Mouse (Mus musculus): ENCODE measurements at regions not wholly inside any gene's neighbourhood (a gene's known extent, or its start where the extent isn't known, plus 50 kb on each side); places are given as distances from the start of the nearest gene placed in this dataset.

DNA sequence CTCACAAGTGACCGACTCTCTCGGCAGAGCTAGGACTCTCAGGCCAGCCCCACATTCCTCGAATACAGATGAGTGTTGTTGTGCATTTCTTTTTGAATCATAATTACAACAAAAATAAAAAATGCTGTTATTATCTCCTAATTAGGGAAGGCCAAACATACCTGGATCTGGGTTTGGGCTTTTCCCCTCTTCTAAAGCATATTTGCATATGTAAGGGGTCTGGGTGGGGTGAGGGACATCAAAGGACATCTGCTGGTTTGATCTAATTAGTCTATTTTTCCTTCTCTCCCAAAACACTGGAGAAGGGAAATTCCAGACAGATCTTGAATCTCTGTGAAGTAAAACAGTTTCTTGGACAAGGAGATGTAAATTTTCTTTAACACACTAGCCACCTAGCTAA, 85.3 kb downstream of the Tfap2a start:
- ATAC-seq (ENCODE audit: low FRiP score, low read depth) = no peak
- Histone ChIP-seq H3K4me3 (no peak overlapping the region), H3K4me2 (replicated peaks) (no peak overlapping the region), H3K9ac (no peak overlapping the region), H3K36me3 (no peaks in the 10 kb centered on the region), H3K9me3 (no peaks in the 10 kb centered on the region), H3K4me1 (peaks cover 9% of the 10 kb centered on the region), H3K27me3 (peaks cover 38% of the 10 kb centered on the region), H3K27ac (no peak overlapping the region)
- 63% methylated on average over 3 of the region's 3 CpGs for WGBS

DNA sequence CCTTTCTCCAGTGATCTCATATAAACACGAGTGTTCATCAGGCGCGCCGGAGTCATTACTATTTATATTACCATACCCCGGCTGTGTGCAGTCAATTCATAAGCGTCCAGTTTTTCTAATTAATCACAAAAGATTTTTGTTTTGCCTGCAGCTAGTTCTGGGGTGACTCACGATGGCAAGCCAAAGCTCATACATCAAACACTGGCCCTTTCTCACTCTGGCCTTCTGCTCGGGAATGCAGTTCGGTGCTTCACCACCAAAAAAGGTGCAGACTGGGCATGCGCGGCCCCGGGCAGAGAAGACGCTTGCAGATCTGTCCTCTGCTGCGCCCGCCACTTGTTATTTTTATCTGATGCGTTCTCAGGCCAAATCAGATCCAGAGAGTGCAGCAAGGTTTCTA, 87.1 kb downstream of the Tfap2a start:
- ATAC-seq (ENCODE audit: low FRiP score, low read depth) = no peak
- H3K9ac ChIP-seq = no peak overlapping the region
- H3K4me2 ChIP-seq (replicated peaks) = peak overlapping the region; percentile 32

DNA sequence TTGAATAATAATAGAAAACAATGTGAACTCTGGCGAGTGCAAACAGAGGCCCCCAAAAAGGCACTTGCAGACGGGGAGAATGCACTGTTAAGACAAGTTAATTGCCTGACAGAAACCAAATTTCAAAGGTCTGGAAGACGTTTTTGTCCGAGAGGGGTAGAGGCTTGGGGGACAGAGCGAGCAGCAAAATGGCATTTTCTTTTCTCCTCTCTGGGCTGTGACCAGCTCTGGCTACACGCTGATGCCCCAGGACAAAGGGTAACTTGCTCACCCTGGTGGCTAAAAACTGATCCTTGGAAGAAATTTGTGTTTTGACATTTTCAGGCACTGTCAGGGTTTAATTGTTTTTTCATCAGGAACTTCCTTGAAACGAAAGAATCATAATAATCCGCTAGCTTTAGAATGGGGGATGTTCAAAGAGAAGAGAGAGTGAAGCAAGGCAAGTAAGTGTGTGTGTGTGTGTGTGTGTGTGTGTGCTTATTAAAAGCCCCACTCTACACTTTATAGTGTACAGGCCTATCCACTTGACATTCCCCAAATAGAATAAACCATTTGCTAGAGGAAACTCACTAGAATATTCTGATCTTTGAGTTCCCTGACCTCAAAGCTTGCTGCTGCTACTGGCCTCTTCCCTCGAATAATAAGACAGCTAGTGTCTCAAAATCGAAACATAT, 88.0 kb downstream of the Tfap2a start:
- Histone ChIP-seq H3K9ac (no peak overlapping the region), H3K4me1 (peaks cover 19% of the 10 kb centered on the region), H3K27me3 (peaks cover 33% of the 10 kb centered on the region), H3K4me3 (no peak overlapping the region), H3K4me2 (replicated peaks) (no peak overlapping the region), H3K36me3 (no peaks in the 10 kb centered on the region), H3K9me3 (no peaks in the 10 kb centered on the region), H3K27ac (no peak overlapping the region)
- ATAC-seq (ENCODE audit: low FRiP score, low read depth) = no peak
- 36% methylated on average over 10 of the region's 10 CpGs for WGBS

More for the DNA sequence above, 87.1 kb downstream of the Tfap2a start:
- peaks cover 38% of the 10 kb centered on the region for H3K27me3 ChIP-seq
- H3K36me3 ChIP-seq = no peaks in the 10 kb centered on the region
- no peak overlapping the region for H3K4me3 ChIP-seq
- H3K27ac ChIP-seq = no peak overlapping the region
- H3K9me3 ChIP-seq = no peaks in the 10 kb centered on the region
- H3K4me1 ChIP-seq = peaks cover 19% of the 10 kb centered on the region
- WGBS = 45% methylated on average over 16 of the region's 16 CpGs

DNA sequence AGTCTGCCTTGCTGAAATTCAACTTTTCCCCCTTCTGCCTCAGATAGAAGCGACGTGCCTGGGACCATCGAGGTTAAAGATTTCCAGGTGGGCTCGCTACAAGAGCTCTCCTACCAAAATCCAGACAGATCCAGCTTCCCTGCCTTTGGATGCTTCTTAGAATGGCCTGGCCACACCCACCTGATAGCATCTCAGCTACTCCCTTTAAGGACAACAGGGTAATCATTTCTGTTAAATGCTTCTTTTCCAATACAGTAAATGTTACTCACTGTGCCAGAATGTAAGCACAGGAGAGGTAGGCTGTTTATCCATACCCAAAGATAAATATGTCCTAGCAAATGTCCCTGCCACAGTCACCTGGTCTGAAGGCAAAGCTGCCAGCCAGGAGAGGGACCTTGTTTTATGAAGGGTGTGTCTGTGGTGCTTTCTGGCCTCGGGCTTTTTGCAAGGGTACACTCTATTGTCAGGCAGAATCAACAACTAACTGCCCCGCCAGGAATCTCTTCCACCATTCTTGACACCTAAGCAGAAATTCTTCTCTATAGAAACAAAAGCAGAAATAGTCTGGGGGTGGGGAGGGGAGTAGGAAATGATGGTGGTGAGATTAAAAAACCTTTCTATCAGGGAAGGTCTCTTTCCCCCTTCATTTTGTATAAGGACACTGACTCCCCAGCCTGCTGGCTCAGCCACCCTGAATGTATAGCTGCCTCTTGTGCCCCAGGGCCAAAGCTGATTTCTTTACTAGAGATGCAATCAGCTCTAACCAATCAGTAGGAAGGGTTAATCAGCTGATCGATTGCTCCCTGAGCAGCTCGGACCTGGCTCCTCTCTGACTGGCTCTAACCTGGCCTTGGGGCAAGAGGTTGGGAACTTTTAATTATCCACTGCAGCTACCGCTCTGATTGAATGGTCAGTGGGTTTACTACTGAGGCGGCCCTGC, 88.8 kb downstream of the Tfap2a start:
- Histone ChIP-seq H3K4me1 (peaks cover 19% of the 10 kb centered on the region), H3K4me2 (replicated peaks) (no peak overlapping the region), H3K27ac (no peak overlapping the region), H3K9me3 (no peaks in the 10 kb centered on the region), H3K4me3 (no peak overlapping the region), H3K9ac (no peak overlapping the region), H3K36me3 (no peaks in the 10 kb centered on the region), H3K27me3 (peaks cover 27% of the 10 kb centered on the region)
- 37% methylated on average over 10 of the region's 10 CpGs for WGBS
- ATAC-seq (ENCODE audit: low FRiP score, low read depth) = no peak

DNA sequence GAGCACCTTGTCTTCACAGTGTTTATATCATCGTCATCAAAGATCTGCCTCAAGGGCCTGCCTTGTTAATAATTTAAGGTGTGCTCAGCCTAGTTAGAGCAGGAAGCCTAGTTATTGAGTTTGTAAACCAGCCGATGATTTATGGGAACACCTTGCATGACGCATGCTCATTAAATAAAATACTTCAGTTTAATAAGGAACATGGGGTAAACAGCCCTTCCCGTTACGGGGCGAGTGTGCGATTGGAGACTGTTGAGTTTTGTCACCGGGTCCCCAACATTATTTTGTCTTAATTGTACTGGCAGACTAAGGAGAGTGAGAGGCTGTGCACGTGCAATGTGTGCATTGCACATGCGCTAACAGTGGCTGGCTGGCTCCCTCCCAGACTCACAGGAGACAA, 92.0 kb downstream of the Tfap2a start:
- Histone ChIP-seq H3K27me3 (peaks cover 10% of the 10 kb centered on the region), H3K9ac (no peak overlapping the region), H3K27ac (no peak overlapping the region), H3K36me3 (no peaks in the 10 kb centered on the region), H3K9me3 (no peaks in the 10 kb centered on the region), H3K4me3 (no peak overlapping the region), H3K4me1 (peaks cover 16% of the 10 kb centered on the region), H3K4me2 (replicated peaks) (peak overlapping the region; percentile 36)
- no peak; the same call in 1 of the 2 replicates for ATAC-seq (ENCODE audit: low FRiP score, low read depth)
- WGBS = 17% methylated on average over 10 of the region's 10 CpGs

DNA sequence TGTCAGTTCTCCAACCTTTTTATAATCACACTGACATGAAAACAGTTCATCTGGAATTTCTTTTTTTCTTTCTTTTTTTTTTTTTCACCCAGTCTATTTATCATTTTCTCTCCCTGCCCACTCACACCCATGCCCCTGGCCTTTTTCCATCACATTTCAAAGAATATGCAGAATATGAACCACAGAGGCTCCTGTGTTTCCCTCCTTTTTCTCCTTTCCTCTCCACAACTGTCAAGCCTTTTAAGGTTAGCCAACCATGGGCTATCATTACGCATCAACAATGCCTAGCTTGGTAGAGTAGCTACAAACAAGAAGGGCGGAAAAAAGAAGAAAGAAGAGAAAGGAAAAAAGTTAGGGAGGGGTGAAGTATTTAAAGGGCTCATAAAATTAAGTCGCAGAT, 92.5 kb downstream of the Tfap2a start:
- H3K9me3 ChIP-seq = no peaks in the 10 kb centered on the region
- no peak overlapping the region for H3K4me2 ChIP-seq (replicated peaks)
- no peak overlapping the region for H3K9ac ChIP-seq

DNA sequence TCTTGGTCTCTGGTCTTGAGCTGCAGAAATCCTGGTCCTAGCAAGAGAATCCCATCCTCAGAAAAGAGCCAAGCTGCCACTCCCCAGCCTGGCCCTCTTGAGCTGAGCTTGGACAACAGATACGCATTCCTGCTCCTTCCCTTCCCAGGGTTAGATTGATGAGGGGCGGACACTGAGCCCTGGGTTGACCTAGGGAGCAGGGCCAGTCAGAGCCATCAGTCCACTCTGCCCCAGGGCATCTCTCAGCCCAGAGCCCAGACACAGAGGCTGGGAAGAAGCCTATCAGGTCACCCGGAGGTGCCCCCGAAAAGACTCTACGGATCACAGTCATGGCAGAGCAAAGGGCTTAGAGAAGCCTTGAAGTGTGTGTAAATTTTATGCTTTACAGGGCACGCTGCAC, 95.2 kb downstream of the Tfap2a start:
- no peak overlapping the region for H3K4me3 ChIP-seq
- no peaks in the 10 kb centered on the region for H3K36me3 ChIP-seq
- 64% methylated on average over 6 of the region's 6 CpGs for WGBS

More for the DNA sequence above, 92.5 kb downstream of the Tfap2a start:
- no peak overlapping the region for H3K27ac ChIP-seq
- no peaks in the 10 kb centered on the region for H3K36me3 ChIP-seq
- H3K27me3 ChIP-seq = peaks cover 10% of the 10 kb centered on the region
- ATAC-seq (ENCODE audit: low FRiP score, low read depth) = no peak
- H3K4me1 ChIP-seq = peaks cover 16% of the 10 kb centered on the region
- H3K4me3 ChIP-seq = no peak overlapping the region
- WGBS = 29% methylated on average over 3 of the region's 3 CpGs

DNA sequence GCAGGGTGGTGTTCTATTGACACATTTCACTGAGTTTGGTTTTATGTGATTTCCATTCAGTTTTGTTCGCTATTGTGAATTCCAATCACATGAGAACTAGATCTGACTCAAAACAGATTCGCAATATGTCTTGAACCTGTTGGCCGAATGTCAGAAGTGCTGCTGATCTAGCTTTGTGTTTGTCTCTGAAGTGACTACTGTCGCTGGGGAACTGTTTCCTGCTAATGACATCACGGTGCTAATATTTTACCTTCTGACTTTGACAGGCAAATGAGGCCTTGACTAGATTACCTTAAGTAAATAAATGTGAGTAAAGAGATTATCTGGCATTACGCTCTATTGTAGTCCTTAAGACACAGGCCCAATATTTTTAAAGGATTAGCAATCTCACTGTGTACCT, 100.9 kb downstream of the Tfap2a start:
- Histone ChIP-seq H3K9me3 (no peaks in the 10 kb centered on the region), H3K27me3 (peaks cover 4% of the 10 kb centered on the region; the same call in 1 of the 2 replicates), H3K9ac (no peak overlapping the region), H3K4me3 (no peak overlapping the region), H3K27ac (no peak overlapping the region), H3K4me2 (replicated peaks) (no peak overlapping the region), H3K36me3 (no peaks in the 10 kb centered on the region), H3K4me1 (no peaks in the 10 kb centered on the region)
- 85% methylated on average over 6 of the region's 6 CpGs for WGBS
- ATAC-seq (ENCODE audit: low FRiP score, low read depth) = no peak

More for the DNA sequence above, 95.2 kb downstream of the Tfap2a start:
- Histone ChIP-seq H3K27me3 (peaks cover 4% of the 10 kb centered on the region), H3K9ac (no peak overlapping the region), H3K4me2 (replicated peaks) (no peak overlapping the region), H3K9me3 (no peaks in the 10 kb centered on the region), H3K27ac (no peak overlapping the region), H3K4me1 (peaks cover 10% of the 10 kb centered on the region; the same call in 1 of the 2 replicates)
- no peak for ATAC-seq (ENCODE audit: low FRiP score, low read depth)

DNA sequence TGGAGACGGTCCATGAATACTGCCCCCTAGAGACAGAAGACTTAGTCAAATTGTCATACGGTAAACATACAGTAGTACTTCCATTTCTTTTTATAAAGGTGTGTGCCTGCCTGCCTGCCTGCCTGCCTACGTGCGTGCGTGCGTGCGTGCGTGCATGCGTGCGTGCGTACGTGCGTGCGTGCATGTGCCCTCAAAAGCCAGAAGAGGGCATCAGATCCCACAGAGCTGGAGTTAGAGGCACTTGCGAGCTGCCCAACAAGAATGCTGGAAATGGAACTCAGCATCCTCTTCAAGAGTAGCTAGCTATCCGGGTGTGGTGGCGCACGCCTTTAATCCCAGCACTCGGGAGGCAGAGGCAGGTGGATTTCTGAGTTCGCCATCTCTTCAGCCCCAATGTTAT, 120.3 kb downstream of the Tfap2a start:
- WGBS = 97% methylated on average over 20 of the region's 20 CpGs
- Histone ChIP-seq H3K9ac (no peak overlapping the region), H3K27me3 (0 out of 2 replicates have a peak, but pooled peaks cover 2% of the 10 kb centered on the region), H3K4me2 (replicated peaks) (no peak overlapping the region), H3K4me3 (no peak overlapping the region), H3K9me3 (no peaks in the 10 kb centered on the region), H3K27ac (no peak overlapping the region), H3K4me1 (no peaks in the 10 kb centered on the region), H3K36me3 (no peaks in the 10 kb centered on the region)
- no peak for ATAC-seq (ENCODE audit: low FRiP score, low read depth)

DNA sequence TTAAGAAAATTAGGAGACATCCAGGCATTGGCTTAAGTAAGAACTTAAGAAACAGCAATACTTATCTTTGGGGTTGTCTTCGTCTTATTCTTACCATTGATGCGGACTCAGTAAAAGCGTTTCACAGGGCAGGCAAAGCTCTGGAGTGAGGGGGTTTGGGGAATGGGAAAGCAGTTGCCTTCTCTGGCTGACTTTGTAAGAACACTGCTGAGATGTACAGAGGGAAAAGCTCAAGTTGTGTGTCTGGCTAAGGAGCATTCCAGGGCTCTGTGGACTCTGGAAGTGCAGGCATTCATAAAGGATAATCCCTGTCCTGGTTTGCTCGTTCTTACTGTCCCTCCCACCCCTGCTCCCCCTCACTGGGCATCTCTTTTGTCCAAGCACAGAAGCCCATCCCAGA, 129.7 kb downstream of the Tfap2a start:
- Histone ChIP-seq H3K9me3 (no peaks in the 10 kb centered on the region), H3K4me2 (replicated peaks) (no peak overlapping the region), H3K27me3 (peaks cover 69% of the 10 kb centered on the region), H3K36me3 (no peaks in the 10 kb centered on the region), H3K4me1 (peaks cover 9% of the 10 kb centered on the region; the same call in 1 of the 2 replicates), H3K27ac (no peak overlapping the region), H3K4me3 (no peak overlapping the region), H3K9ac (no peak overlapping the region)
- no peak for ATAC-seq (ENCODE audit: low FRiP score, low read depth)
- 77% methylated on average over 4 of the region's 4 CpGs for WGBS

DNA sequence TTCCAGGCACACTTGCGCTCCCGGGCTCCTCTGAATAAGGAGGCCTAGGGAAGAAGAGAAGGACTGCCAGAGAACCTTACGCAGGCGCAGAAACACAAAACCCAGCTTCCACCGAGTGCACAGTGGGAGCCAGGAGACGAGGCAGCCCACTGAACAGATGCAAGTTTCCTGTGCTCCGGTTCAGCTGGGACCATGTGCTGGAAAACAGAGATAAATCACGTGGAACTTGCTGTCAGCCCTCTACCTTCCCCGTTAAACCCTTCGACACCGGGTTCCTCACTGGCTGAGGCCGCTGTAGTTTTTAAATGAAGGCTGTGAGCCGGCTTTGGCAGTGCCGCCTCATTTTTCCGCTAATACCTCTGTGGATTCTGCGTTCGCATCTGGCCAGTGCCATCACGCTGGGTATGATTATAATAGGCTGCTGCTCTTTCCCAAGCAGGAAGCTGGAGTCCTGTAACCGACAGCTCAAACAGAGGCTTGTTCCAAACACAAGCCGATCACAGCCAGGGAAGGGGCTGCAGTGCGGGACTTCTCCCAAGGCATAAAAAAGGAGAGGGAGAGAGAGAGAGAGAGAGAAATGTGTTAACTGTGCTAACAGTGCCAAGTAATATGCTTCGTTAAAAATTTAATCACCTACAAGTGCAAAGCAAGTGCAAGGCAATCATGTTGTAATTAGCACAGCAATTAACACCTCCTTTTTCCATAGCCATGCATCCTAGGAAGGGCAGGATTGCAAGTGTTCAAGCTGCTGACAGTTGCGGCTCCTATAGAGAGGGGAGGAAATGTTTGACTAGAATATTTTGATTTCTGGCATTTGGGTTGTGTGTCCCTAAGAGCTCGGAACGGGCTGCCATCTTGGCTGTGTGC, 131.5 kb downstream of the Tfap2a start:
- peaks cover 9% of the 10 kb centered on the region; the same call in 1 of the 2 replicates for H3K4me1 ChIP-seq
- H3K27ac ChIP-seq = no peak overlapping the region
- 22% methylated on average over 25 of the region's 25 CpGs for WGBS
- H3K4me3 ChIP-seq = peak overlapping the region; percentile 39
- H3K4me2 ChIP-seq (replicated peaks) = peak overlapping the region; percentile 68
- H3K27me3 ChIP-seq = peaks cover 77% of the 10 kb centered on the region
- peak overlapping the region; percentile 59 for H3K9ac ChIP-seq
- ATAC-seq (ENCODE audit: low FRiP score, low read depth) = peak; percentile 79
- H3K9me3 ChIP-seq = no peaks in the 10 kb centered on the region
- no peaks in the 10 kb centered on the region for H3K36me3 ChIP-seq

Data from limb, embryonic 13.5 days (tissue).